Comparison of ENCODE assay signal across 18 mouse cellular contexts in genomic region chr3:138121461-138121860, GRCm38 (mm10). TPM values are rescaled to one million over a fixed set of nuclear protein-coding genes. Genes with fewer than 3 reads are reported as not detected.
DNase-seq lines count a peak whose midpoint lies in the region; ATAC-seq and TF ChIP-seq lines count a peak whose summit lies in the region.
"Had no signal": no experiment of that assay in that cellular context is flagged by ENCODE, and none has a peak within 500 bp of the region (broad histone marks: within the 10 kb centered on the region; RNA-seq: fewer than 3 reads in every experiment).

No protein-coding gene starts in this region.

- H3K36me3 ChIP-seq in intestine, embryonic 15.5 days, result no peaks in the 10 kb centered on the region
- H3K36me3 ChIP-seq in intestine, embryonic 16.5 days (ENCODE audit: control insufficient read depth, insufficient read depth, low read length), result 0 out of 2 replicates have a peak, but pooled peaks cover 4% of the 10 kb centered on the region
- H3K36me3 ChIP-seq in small intestine, adult 2 months (ENCODE audit: control insufficient read depth, insufficient read depth, low read length), result peaks cover 69% of the 10 kb centered on the region
- H3K36me3 ChIP-seq: embryonic facial prominence, embryonic 10.5 days; embryonic facial prominence, embryonic 12.5 days; forebrain, embryonic 15.5 days had no signal

- no peak overlapping the region for H3K27ac ChIP-seq in intestine, embryonic 15.5 days
- no peak overlapping the region for H3K27ac ChIP-seq in intestine, embryonic 16.5 days (ENCODE audit: low read length)
- H3K27ac ChIP-seq in small intestine, adult 2 months (ENCODE audit: insufficient read depth, low read depth, low read length), result peak overlapping the region; percentile 78; the same call in 1 of the 2 replicates
- H3K27ac ChIP-seq: embryonic facial prominence, embryonic 10.5 days; embryonic facial prominence, embryonic 12.5 days; forebrain, embryonic 13.5 days; forebrain, embryonic 15.5 days had no signal

- DNase-seq in natural killer cell, adult 2 months (ENCODE audit: low spot score in 2 of 2), result no peak
- DNase-seq in urinary bladder, postnatal 4 days (ENCODE audit: low spot score in 2 of 2), result no peak
- DNase-seq: adrenal gland, adult 2 months; adrenal gland, postnatal 10 days; adrenal gland, postnatal 25 days; cerebellum, adult 11 months; cerebellum, adult 18-20 months; cerebellum, adult 8-10 months; cerebellum, adult 9-11 months; cerebellum, postnatal 14 days; forebrain, postnatal 0 days had no signal

- no peak for TF ChIP-seq POLR2A in small intestine, adult 2 months (IDR thresholded peaks at IDR 0.05; ENCODE audit: low read depth, low read length)

- no peak overlapping the region for H3K4me3 ChIP-seq in intestine, embryonic 15.5 days (replicated peaks)
- no peak overlapping the region for H3K4me3 ChIP-seq in intestine, embryonic 16.5 days (ENCODE audit: low read length)
- no peak overlapping the region for H3K4me3 ChIP-seq in small intestine, adult 2 months (ENCODE audit: low read depth, low read length)
- H3K4me3 ChIP-seq: embryonic facial prominence, embryonic 10.5 days; embryonic facial prominence, embryonic 12.5 days; forebrain, embryonic 13.5 days; forebrain, embryonic 15.5 days had no signal

- peak; percentile 66 for ATAC-seq in intestine, embryonic 15.5 days
- ATAC-seq in intestine, embryonic 16.5 days, result peak; percentile 76
- ATAC-seq: forebrain, embryonic 13.5 days; forebrain, embryonic 15.5 days; forebrain, postnatal 0 days had no signal

- H3K27me3 ChIP-seq in intestine, embryonic 15.5 days (replicated peaks), result no peaks in the 10 kb centered on the region
- no peaks in the 10 kb centered on the region for H3K27me3 ChIP-seq in intestine, embryonic 16.5 days (replicated peaks; ENCODE audit: control insufficient read depth, insufficient read depth, low read length)
- no peaks in the 10 kb centered on the region for H3K27me3 ChIP-seq in small intestine, adult 2 months (ENCODE audit: control insufficient read depth, insufficient read depth, low read length)
- H3K27me3 ChIP-seq: embryonic facial prominence, embryonic 12.5 days; forebrain, embryonic 13.5 days; forebrain, embryonic 15.5 days had no signal

- 0 out of 2 replicates have a peak, but pooled peaks cover 3% of the 10 kb centered on the region for H3K4me1 ChIP-seq in intestine, embryonic 15.5 days (replicated peaks)
- H3K4me1 ChIP-seq in intestine, embryonic 16.5 days (ENCODE audit: control insufficient read depth, insufficient read depth, low read length), result peaks cover 7% of the 10 kb centered on the region
- peaks cover 27% of the 10 kb centered on the region for H3K4me1 ChIP-seq in small intestine, adult 2 months (ENCODE audit: control insufficient read depth, insufficient read depth, insufficient read length, low read length)
- H3K4me1 ChIP-seq: embryonic facial prominence, embryonic 10.5 days; embryonic facial prominence, embryonic 12.5 days; forebrain, embryonic 13.5 days; forebrain, embryonic 15.5 days had no signal

- 76% methylated on average over 2 of the region's 2 CpGs for WGBS in intestine, embryonic 15.5 days
- 58% methylated on average over 2 of the region's 2 CpGs for WGBS in intestine, embryonic 16.5 days
- WGBS in small intestine, adult 2 months, result 40% methylated on average over 2 of the region's 2 CpGs

- no peaks in the 10 kb centered on the region for H3K9me3 ChIP-seq in intestine, embryonic 15.5 days
- H3K9me3 ChIP-seq in intestine, embryonic 16.5 days (ENCODE audit: control insufficient read depth, low read length), result no peaks in the 10 kb centered on the region
- H3K9me3 ChIP-seq: embryonic facial prominence, embryonic 10.5 days; embryonic facial prominence, embryonic 12.5 days; forebrain, embryonic 13.5 days; forebrain, embryonic 15.5 days had no signal

- H3K9ac ChIP-seq in intestine, embryonic 15.5 days, result no peak overlapping the region
- no peak overlapping the region for H3K9ac ChIP-seq in intestine, embryonic 16.5 days (ENCODE audit: low read depth, low read length)
- H3K9ac ChIP-seq: embryonic facial prominence, embryonic 12.5 days; forebrain, embryonic 13.5 days; forebrain, embryonic 15.5 days; forebrain, postnatal 0 days had no signal

- no peak for TF ChIP-seq CTCF in small intestine, adult 2 months (IDR thresholded peaks at IDR 0.05; ENCODE audit: extremely low read depth, insufficient read length, insufficient replicate concordance, low read depth, low read length)

- H3K4me2 ChIP-seq in intestine, embryonic 15.5 days (replicated peaks), result no peak overlapping the region
- H3K4me2 ChIP-seq in intestine, embryonic 16.5 days (ENCODE audit: low read depth, low read length), result no peak overlapping the region
- H3K4me2 ChIP-seq: embryonic facial prominence, embryonic 12.5 days; forebrain, embryonic 13.5 days; forebrain, embryonic 15.5 days had no signal

RNA-seq across cellular contexts. Expression of gene Trmt10a, which starts 21.8 kb away (rescaled TPM):
- polyA plus RNA-seq in intestine, embryonic 15.5 days (2015; fragmentation: Nextera tagmentation; extraction: Ambion mirVana), result 8.8 and 12.9 TPM in 2 replicates
- 9.2 and 9.4 TPM in 2 replicates for polyA plus RNA-seq in intestine, embryonic 16.5 days (2015; fragmentation: Nextera tagmentation; extraction: Ambion mirVana)
- 0.14 and 0.24 TPM in 2 replicates for polyA plus RNA-seq in small intestine, adult 2 months (2012; rRNA removed)

RNA-seq across cellular contexts. Expression of gene Mttp, which starts 23.3 kb away (rescaled TPM):
- 228 and 249 TPM in 2 replicates for polyA plus RNA-seq in intestine, embryonic 15.5 days (2015; fragmentation: Nextera tagmentation; extraction: Ambion mirVana)
- 405 and 573 TPM in 2 replicates for polyA plus RNA-seq in intestine, embryonic 16.5 days (2015; fragmentation: Nextera tagmentation; extraction: Ambion mirVana)
- 60.5 and 108 TPM in 2 replicates for polyA plus RNA-seq in small intestine, adult 2 months (2012; rRNA removed)

RNA-seq across cellular contexts. Expression of gene Gm5105, which starts 54.3 kb away (rescaled TPM):
- polyA plus RNA-seq in intestine, embryonic 15.5 days (2015; fragmentation: Nextera tagmentation; extraction: Ambion mirVana), result 0.24 and 0.31 TPM in 2 replicates
- 0.17 TPM in 1 of 2 replicates, not detected in the other for polyA plus RNA-seq in intestine, embryonic 16.5 days (2015; fragmentation: Nextera tagmentation; extraction: Ambion mirVana)
- polyA plus RNA-seq in small intestine, adult 2 months (2012; rRNA removed), result 0.10 and 0.19 TPM in 2 replicates
- polyA plus RNA-seq: adrenal gland, adult 2 months; embryonic facial prominence, embryonic 10.5 days; embryonic facial prominence, embryonic 12.5 days; forebrain, embryonic 13.5 days had no signal

RNA-seq across cellular contexts. Expression of gene 1110002E22Rik, which starts 56.6 kb away (rescaled TPM):
- polyA plus RNA-seq in intestine, embryonic 15.5 days (2015; fragmentation: Nextera tagmentation; extraction: Ambion mirVana), result 0.14 and 0.18 TPM in 2 replicates
- 0.15 and 0.18 TPM in 2 replicates for polyA plus RNA-seq in intestine, embryonic 16.5 days (2015; fragmentation: Nextera tagmentation; extraction: Ambion mirVana)
- 0.01 and 0.04 TPM in 2 replicates for polyA plus RNA-seq in small intestine, adult 2 months (2012; rRNA removed)
